Mouse (Mus musculus) right cerebral cortex, postnatal 36 days (tissue): ENCODE measurements around the gene BC016579.

Source experiments
- DNase-seq, 2 experiments: peaks; one replicate each; pipeline ENCODE4 v3.0.0; 2022; ENCODE audit warnings: low spot score in 2 of 2, mixed read lengths in 1 of 2

Gene BC016579

DNA sequence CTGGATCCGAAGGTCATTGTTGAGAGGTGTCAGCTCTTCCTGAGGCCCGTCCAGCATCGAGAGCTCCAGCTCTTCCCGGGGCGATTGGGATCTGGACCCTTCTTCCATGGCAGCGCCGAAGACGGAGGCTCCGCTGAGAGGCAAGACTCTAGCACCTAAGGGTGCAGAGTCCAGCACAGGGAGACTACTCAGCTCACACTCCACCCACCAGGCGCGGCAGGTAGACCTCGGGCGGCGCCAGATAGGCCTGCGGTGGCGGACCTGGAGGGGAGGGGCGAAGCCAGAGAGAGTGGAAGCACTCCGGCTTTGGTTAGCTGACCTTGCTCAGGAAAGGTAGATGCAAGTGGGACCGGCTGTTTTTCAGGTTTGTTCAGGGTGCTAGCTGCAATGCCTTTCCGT is at the start of gene BC016579:
Gene BC016579, minus strand, starts transcription at position 135 of the 399 bp plus-strand sequence.
- no peak for DNase-seq

DNA sequence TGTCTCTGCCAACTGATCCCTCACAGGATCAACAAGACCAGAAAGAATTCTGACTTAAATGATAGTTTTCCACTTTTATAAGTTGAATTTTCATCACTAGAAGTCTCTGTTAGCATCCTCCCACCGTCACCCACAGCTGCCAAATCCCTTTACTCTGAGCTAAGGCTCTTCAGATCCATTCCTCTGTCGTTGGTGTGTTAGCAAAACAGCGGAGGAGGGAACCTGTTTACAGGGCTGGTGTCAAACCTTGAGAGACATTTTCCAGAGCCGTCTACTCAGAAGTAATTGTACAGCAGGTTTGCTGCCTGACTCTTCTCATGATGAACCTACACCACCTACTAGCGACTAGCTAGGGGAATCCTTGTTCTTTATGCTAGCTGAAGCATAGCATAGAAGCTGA is 45.4 kb upstream of the BC016579 start:
- DNase-seq, result no peak

DNA sequence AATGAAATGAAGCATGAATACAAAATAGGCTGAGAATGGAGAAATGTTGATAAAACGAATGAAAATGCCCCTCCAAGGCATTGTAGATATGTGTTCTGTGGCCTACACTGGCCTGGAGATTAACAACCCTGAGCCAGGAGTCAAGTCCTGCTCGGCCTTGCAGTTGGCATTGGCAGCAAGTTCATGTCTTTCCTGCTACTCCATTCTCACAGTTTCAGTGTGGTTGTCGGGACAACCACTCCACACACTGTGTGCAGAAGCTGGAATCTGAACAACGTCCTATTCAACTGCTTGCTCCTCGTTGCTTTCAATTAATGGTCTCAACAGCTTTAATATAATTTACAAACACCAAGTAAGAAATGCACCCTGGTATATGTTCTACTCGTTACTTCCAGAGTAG is 44.1 kb upstream of the BC016579 start:
- no peak for DNase-seq

DNA sequence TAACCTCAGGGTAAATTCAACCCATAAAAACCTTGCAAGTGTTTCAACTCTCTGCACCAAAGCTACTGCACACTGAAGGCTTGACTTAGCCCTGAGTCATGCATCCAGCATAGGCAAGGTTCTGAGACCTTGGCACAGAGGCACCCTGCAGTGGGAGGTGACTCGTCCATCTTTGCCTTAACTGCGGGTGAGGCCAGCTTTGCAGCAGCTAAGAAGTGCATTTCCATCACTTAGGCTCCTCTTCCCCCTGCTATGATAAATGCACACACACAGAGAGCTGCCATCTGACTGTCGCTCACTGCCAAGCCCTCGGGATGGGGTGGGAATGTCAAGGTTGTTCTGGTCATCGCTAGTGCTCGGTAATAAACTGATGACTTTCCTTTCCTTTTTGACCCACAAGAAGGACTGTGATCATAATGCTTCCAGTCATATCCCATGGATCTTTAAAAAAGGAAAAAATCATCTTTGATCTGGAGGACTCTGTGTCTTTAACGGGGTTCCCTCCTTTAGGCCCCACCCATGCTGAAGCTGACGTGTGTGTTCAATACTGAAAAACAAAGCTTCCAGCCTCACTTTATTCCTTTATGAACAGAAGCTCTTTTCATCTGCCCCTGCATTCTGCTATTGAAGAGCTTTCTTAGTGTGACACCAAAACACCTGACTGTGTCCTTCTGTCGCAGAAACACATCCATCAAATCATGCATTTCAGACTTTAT is 41.7 kb upstream of the BC016579 start:
- DNase-seq, result no peak

DNA sequence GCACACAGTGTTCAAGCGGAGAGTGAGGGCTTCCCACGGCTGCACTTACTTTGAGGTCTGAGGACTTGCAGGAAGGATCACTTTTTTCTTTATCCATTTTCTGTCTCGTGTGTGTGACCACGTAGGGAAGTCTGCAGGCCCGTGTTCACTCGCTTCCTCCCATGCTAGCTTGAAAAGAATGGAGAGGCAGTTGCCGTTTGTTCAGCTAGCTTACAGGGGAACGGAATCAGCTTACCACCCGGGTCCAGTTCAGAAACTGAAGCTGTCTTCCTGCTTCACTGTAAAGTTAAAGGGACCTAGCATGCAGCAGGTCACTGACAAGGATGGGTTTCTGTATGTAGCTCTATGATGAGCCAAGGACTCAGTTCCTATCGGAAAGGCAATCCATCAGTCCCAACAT is 39.7 kb upstream of the BC016579 start, which contains the start of gene Tmprss7:
Gene Tmprss7, minus strand, starts transcription at position 101 of the 400 bp plus-strand sequence.
- DNase-seq, result no peak

DNA sequence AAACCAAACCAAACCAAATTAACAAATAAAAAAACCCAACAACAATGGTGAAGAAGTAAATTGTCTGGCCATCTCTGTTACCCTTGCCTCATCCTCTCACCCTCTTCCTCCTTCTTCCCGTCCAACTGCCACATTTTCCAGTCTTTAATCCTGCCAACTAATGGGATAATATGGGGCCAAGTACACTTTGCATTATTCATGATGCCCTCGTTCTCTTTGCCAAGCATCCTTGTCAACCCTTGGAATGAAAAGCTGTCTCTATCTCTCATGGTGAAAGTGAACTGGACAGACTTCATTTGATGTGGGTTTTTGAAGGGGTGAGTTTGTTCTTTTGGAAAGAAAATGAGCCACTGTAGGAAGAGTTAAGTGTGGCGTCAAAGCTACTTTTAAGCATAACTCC is 39.0 kb upstream of the BC016579 start:
- no peak for DNase-seq

DNA sequence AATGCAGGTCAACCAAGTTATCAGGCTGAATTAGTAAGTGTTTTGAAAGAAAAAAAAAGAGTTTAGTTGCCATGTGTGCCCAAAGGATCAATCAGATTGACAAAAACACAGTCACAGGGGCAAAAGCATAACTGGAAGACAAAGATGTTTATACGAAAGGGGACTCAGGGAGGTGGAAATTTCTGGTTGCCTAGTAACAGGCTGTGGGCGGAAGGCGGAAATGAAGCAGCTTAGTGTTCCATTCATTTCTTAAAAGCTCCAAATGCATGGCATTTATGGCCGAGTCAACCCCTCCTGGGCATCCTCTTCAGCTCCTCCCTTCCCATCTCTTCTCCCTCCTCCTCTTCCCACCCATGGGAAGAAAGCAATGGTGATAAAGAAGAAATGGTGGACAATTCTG is 36.3 kb upstream of the BC016579 start:
- peak; percentile 51 to 62 for DNase-seq

DNA sequence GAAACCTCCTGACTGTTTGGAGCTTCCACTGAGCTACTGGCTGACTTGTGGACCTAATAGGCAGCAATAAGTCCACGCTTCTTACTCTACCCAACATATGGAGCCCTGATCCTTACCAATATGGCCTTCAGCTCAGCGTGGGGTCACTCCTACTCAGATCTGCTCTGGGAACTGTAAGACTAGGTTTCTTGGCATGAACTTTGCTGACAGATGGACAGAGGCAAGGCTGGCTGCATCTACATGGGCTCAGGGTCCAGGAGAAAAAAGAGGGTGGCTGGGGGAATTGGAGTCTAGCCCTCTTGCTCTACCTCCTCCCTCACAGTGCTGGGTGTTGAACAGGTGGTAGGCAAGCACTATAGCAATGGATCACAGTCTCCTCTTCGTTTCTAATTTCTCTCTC is 33.0 kb upstream of the BC016579 start:
- no peak for DNase-seq

- no peak for DNase-seq
Observed at GRCm38 (mm10) chr16:45685295-45685694, 31.4 kb upstream of the BC016579 start.

DNA sequence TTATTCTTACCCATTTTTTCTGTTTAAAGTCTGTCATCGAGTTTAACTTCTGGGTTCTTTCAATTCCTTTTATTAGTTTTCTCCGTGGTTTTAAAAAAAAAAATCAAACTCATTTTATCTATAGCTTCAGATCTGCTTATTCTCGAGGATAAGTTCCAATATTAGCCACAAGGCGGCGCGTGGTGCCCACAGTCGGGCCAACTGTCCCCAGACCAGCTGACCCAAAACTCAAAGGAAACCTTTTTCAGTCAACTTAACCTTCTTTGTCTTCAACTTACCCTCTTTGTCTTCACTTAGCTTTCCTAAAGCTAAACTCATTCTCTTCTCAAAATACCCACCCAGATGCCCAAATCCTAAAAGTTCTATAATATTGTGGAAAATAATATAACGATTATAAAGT is 30.9 kb upstream of the BC016579 start:
- DNase-seq, result peak in 1 of 2 experiments; percentile 29

GRCm38 (mm10) chr16:45676462-45676861 is 22.6 kb upstream of the BC016579 start:
- DNase-seq, result no peak

- DNase-seq, result no peak
Observed at GRCm38 (mm10) chr16:45670005-45670404, 16.1 kb upstream of the BC016579 start.

DNA sequence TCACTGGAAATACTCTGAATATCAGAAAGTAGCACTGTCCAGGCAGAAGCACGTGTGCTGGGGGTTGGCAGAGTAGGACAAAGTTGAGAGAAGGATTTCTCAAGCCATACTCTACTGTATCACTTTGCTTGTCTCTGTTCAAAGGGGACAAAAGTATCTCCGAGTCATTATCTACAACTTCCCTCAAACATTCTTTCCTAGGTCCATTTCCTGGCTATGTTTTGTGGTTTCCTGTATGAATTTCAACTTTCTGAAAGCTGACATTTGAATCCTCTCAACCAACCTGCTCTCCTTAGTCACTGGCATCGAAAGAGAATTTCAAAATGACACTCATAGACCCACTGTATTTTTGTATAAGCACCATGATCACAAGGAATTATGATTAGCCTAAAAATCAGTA is 14.3 kb upstream of the BC016579 start:
- DNase-seq, result no peak

GRCm38 (mm10) chr16:45666136-45666535 is 12.3 kb upstream of the BC016579 start:
- DNase-seq, result no peak

- DNase-seq, result no peak
Observed at GRCm38 (mm10) chr16:45662381-45662780, 8.5 kb upstream of the BC016579 start.

DNA sequence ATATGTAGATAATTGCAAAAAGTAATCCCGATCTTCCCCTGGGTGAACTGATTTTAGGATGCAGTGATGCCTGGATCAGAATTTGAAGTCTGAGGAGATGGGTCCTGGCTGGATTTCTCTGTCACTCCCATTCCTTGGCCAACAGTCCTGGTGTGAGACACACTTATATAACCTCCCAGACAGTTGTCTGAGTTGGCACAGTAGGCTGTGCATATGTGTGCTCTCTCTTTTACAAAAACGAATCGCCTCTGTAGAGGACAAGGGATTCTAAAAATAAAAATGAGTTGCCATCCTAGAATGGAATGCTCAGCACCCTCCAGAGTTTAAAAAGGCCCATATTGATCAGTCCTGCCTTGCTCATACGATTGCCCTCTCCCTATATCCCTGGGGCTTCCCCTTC is 5.7 kb upstream of the BC016579 start:
- peak; percentile 14 to 65 for DNase-seq

GRCm38 (mm10) chr16:45658248-45658647 is 4.4 kb upstream of the BC016579 start:
- no peak for DNase-seq

DNA sequence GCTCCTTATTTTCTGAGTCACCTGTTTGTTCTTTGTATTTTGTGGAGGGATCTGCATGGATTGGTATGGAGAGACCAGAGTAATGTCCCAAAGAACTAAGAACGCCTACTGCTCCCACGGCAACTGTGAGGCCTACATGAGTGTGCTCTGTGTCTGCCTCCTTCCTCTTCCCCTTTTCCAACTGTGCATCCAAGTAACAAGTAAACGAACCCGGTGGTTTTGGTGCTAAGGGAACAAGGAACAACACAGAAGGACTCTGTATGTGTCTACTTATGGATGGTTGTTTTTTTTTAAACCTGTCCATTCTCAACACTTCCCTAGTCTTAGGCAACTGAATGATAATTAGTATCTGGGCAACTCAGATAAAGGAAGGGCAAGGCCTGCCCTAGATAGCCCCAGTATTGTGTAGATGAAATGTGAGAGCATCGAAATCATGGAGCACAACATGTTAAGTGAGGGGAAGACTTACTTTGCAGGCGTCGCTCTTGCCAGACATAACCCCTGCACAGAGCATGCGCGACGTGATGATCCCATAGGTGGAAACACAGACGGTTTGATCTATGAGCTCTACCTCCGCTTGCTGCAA is 3.8 kb upstream of the BC016579 start:
- no peak for DNase-seq

GRCm38 (mm10) chr16:45654465-45654864 is 597 bp upstream of the BC016579 start:
- no peak for DNase-seq

GRCm38 (mm10) chr16:45653009-45653933 is 597 bp downstream of the BC016579 start:
- DNase-seq, result no peak

GRCm38 (mm10) chr16:45651497-45651896 is 2.4 kb downstream of the BC016579 start:
- no peak for DNase-seq

DNA sequence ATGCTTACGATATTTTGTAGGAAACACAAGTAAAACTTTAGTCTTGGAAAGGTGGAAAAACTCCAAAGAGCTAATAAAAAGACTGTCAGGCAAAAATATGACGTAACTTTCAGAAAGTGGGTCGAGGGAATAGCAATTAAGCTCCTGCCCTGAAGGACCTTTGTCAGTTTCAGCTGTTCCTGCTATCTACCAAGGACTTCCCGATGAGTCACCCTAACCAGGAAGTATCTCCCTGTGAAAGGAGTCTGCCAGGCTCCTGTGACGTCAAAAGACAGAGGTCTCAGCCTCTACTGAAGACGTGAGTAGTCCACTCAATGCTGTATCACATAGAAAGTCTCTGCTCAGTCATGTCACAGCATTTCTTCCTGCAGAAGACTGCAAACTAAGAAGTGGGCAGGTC is 9.5 kb downstream of the BC016579 start:
- DNase-seq, result no peak
